Mouse (Mus musculus) intestine, embryonic 15.5 days (tissue): ENCODE results near the gene Tsr1. TPM values are rescaled to one million over a fixed set of nuclear protein-coding genes. Genes with fewer than 3 reads are reported as not detected.

Source experiments
- ATAC-seq: fragments of 200-750 bp; cut with Nextera tagmentation; 2 replicates; pipeline ENCODE4 v1.8.0; 2017; ENCODE audit warnings: moderate TSS enrichment, moderate library complexity
- H3K27ac ChIP-seq: fragments of 300-500 bp; sonication (generic); 2 replicates; pipeline ENCODE4 v1.5.1; 2015; ENCODE audit warnings: mild to moderate bottlenecking, inconsistent platforms
- H3K27me3 ChIP-seq: fragments of 300-500 bp; sonication (generic); replicated peaks from 2 replicates; pipeline ENCODE4 v1.6.1; 2015; ENCODE audit warnings: inconsistent platforms
- H3K36me3 ChIP-seq: fragments of 300-500 bp; sonication (generic); 2 replicates; pipeline ENCODE4 v1.6.1; 2015; ENCODE audit warnings: inconsistent platforms
- H3K4me1 ChIP-seq: fragments of 300-500 bp; sonication (generic); replicated peaks from 2 replicates; pipeline ENCODE4 v1.6.1; 2015; ENCODE audit warnings: inconsistent platforms
- H3K4me2 ChIP-seq: fragments of 300-500 bp; sonication (generic); replicated peaks from 2 replicates; pipeline ENCODE4 v1.6.1; 2015; ENCODE audit warnings: mild to moderate bottlenecking, inconsistent platforms
- H3K4me3 ChIP-seq: fragments of 300-500 bp; sonication (generic); replicated peaks from 2 replicates; pipeline ENCODE4 v1.5.1; 2015; ENCODE audit warnings: inconsistent platforms
- H3K9ac ChIP-seq: fragments of 300-500 bp; sonication (generic); 2 replicates; pipeline ENCODE4 v1.6.1; 2015; ENCODE audit warnings: inconsistent platforms
- H3K9me3 ChIP-seq: fragments of 300-500 bp; sonication (generic); 2 replicates; pipeline ENCODE4 v1.6.1; 2016; ENCODE audit warnings: inconsistent platforms
- WGBS: fragments of 180-500 bp; shearing (Covaris S2); methylation state at CpG from one replicate; pipeline ENCODE4 v1.1.7; 2015; 5-methylcytosine and 5-hydroxymethylcytosine counted together
- polyA plus RNA-seq: library from polyadenylated mRNA; unstranded; fragments of >200 nt; fragmentation: Nextera tagmentation; extraction: Ambion mirVana; gene quantifications from 2 replicates; pipeline ENCODE4 v1.2.1, GENCODE M21; 2015

Gene Tsr1
- polyA plus RNA-seq, 1 experiment from 2014 or later, result 53.5 TPM

DNA sequence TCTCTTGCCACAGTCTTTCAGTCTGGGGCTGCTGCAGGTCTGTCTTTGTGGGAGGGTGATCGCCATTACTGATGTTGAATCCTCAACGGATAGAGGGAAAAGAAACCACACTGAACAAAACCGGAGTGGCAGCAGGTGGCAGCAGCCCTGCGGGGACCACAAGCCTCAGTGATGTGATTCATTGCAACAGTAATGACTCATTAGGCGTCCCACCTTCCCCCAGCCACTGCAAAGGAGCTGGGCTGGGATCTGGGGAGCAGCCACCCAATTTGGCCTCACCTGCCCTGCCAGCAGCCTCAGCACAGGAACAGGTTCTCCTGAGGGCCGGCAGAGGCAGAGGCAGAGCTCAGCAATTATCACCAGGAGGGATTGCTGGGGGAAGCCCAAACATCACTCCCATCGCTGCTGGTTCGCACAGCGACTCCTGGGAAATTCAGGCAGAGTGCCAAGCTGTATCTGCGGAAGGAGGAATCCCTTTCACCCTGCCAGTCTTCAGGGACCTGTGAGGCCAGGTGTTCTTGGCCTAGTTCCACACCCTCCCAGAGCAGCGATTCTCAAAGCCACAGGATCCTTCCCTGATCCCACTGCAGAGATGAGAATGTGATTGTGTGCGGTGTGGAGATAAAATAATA is 26.8 kb upstream of the Tsr1 start:
- Histone ChIP-seq H3K9ac (no peak overlapping the region), H3K4me1 (peaks cover 5% of the 10 kb centered on the region; the same call in 1 of the 2 replicates), H3K27me3 (no peaks in the 10 kb centered on the region), H3K4me2 (no peak overlapping the region), H3K9me3 (no peaks in the 10 kb centered on the region), H3K36me3 (no peaks in the 10 kb centered on the region), H3K27ac (no peak overlapping the region), H3K4me3 (no peak overlapping the region)
- WGBS, result 49% methylated on average over 12 of the region's 12 CpGs
- no peak for ATAC-seq

DNA sequence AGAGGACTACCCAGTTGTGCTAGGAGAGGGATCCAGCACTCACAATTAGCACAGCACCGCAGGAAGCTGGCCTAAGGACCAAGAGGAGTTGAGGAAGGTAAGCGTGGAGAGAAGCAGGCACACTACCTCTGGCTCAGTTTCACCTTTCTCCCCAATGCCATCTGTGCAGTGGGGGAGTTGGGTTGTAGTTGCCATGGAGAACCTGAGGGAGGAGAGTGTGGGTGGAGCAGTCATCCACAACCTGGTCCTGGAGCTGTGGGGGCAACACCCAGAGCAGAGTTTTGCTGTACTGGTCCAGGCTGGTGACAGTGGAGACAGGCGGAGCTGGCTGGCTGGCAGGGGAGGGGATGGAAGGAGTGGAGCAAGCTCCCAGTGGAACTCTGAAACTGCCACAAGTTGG is 23.2 kb upstream of the Tsr1 start:
- H3K4me1 ChIP-seq, result peaks cover 14% of the 10 kb centered on the region; the same call in 1 of the 2 replicates
- no peaks in the 10 kb centered on the region for H3K36me3 ChIP-seq
- H3K9ac ChIP-seq, result no peak overlapping the region
- WGBS, result 57% methylated on average over 3 of the region's 3 CpGs
- H3K4me3 ChIP-seq, result no peak overlapping the region
- no peak overlapping the region for H3K4me2 ChIP-seq
- no peak for ATAC-seq
- H3K27me3 ChIP-seq, result no peaks in the 10 kb centered on the region
- H3K9me3 ChIP-seq, result no peaks in the 10 kb centered on the region
- no peak overlapping the region for H3K27ac ChIP-seq

DNA sequence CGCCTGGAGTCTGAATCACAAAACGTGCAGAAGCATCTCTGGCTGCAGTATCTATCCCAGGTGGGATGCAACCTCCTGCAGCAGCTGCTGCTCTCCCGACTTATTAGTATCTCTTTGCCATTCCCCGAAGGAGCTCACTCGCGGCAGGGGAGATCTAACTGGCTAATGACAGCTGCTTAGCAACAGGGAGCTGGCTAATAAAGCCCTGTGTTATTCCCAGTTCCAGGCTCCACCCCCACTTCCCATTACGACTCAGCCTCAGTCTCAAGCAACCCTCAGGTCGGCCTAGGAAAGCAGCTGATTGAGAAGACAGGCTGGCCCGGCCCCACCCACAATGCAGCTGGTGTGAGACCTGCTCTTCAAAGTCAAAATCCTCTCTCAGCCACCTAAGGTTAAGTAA is 21.1 kb upstream of the Tsr1 start:
- Histone ChIP-seq H3K36me3 (no peaks in the 10 kb centered on the region), H3K9me3 (no peaks in the 10 kb centered on the region), H3K4me2 (peak overlapping the region; percentile 30), H3K4me1 (0 out of 2 replicates have a peak, but pooled peaks cover 9% of the 10 kb centered on the region), H3K27me3 (no peaks in the 10 kb centered on the region), H3K9ac (no peak overlapping the region), H3K4me3 (no peak overlapping the region), H3K27ac (0 out of 2 replicates have a peak overlapping the region, but pooled peaks have one; percentile 4)
- ATAC-seq, result peak; percentile 92
- 3% methylated on average over 9 of the region's 9 CpGs for WGBS

DNA sequence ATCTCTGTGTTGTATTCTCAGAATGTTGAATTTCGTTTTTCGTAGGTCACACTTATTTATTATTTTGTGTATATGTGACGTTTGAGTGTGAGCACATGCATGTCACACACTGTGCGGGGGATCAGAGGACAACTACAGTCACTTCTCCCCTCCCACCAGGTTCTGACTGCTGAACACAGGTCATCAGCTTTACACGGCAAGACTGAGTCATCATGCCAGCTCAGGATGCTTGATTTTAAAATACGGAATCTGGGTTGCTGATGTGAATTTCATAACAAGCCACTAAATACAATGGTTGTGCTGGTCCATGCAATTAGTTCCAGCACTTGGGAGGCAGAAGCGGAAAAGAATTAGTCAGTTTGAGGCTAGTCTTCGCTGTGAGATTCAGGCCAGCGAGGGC is 16.9 kb upstream of the Tsr1 start:
- Histone ChIP-seq H3K4me2 (no peak overlapping the region), H3K27me3 (no peaks in the 10 kb centered on the region), H3K27ac (no peak overlapping the region), H3K9me3 (no peaks in the 10 kb centered on the region), H3K36me3 (no peaks in the 10 kb centered on the region), H3K4me3 (no peak overlapping the region), H3K4me1 (peaks cover 12% of the 10 kb centered on the region; the same call in 1 of the 2 replicates), H3K9ac (no peak overlapping the region)
- ATAC-seq, result no peak
- WGBS, result 86% methylated on average over 9 of the region's 9 CpGs

DNA sequence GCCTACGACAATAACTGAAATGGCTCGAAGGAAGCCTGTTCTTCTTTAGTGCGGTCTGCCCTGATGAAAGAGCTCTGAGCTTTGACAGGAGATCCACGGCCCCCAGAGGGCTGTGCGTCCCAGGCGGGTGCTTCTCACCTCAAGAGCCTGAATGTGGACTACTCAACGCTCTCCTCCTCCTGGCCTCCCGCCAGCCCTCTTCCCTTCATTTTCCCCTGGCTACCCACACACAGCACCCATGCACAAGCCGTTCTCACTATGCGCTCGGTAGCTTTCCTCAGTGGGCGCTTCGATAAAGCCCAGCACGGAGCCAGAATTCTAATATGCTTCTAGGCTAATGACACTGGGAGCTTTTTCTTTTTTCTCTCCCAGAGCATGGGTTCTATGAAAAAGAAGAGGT is 15.9 kb upstream of the Tsr1 start:
- peaks cover 4% of the 10 kb centered on the region; the same call in 1 of the 2 replicates for H3K4me1 ChIP-seq
- WGBS, result 64% methylated on average over 14 of the region's 14 CpGs
- no peak overlapping the region for H3K27ac ChIP-seq
- H3K36me3 ChIP-seq, result no peaks in the 10 kb centered on the region
- H3K4me2 ChIP-seq, result no peak overlapping the region
- H3K9me3 ChIP-seq, result no peaks in the 10 kb centered on the region
- no peak for ATAC-seq
- no peak overlapping the region for H3K9ac ChIP-seq
- no peak overlapping the region for H3K4me3 ChIP-seq
- no peaks in the 10 kb centered on the region for H3K27me3 ChIP-seq

DNA sequence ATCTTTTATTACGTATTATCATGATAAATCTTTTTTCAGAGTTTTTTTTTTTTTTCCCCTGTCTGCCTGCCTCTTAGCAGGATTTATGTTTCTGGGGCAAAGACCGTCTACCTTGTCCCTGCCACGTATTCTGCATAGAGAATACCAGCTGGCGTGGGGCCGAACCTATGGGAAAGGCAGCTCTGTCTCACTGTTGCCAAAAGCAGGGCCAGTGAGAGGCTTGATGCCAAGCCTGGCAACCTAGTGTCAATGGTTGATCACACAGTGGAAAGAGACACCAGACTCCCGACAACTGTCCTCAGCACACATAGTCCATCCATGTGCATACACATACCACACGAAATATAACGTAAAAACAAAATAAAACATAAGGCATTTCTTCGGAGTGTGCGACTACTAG is 14.8 kb upstream of the Tsr1 start:
- no peak overlapping the region for H3K4me3 ChIP-seq
- no peaks in the 10 kb centered on the region for H3K9me3 ChIP-seq
- H3K9ac ChIP-seq, result no peak overlapping the region
- 93% methylated on average over 10 of the region's 10 CpGs for whole genome bisulfite sequencing
- H3K4me2 ChIP-seq, result no peak overlapping the region
- no peak overlapping the region for H3K27ac ChIP-seq
- no peaks in the 10 kb centered on the region for H3K27me3 ChIP-seq
- H3K36me3 ChIP-seq, result no peaks in the 10 kb centered on the region
- ATAC-seq, result no peak
- peaks cover 3% of the 10 kb centered on the region; the same call in 1 of the 2 replicates for H3K4me1 ChIP-seq

DNA sequence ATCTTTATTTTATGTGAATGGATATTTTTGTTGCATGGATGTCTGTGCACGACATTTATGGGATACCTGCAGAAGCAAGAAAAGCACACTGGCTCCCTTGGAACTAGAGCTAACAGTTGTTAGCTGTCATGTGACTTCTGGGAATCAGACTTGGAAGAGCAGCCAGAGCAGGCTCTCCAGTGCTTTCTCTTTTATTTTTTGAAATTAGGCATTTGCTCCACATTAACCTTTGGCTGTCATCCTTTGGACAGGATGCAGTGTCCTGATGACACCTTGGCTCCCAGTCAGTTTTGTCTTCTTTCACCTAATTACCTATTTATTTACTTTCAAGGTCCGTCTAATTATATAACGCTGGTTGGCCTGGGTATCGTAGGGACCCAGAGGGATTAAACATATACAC is 3.3 kb upstream of the Tsr1 start:
- ATAC-seq, result no peak
- H3K9ac ChIP-seq, result no peak overlapping the region
- 73% methylated on average over 4 of the region's 4 CpGs for WGBS

DNA sequence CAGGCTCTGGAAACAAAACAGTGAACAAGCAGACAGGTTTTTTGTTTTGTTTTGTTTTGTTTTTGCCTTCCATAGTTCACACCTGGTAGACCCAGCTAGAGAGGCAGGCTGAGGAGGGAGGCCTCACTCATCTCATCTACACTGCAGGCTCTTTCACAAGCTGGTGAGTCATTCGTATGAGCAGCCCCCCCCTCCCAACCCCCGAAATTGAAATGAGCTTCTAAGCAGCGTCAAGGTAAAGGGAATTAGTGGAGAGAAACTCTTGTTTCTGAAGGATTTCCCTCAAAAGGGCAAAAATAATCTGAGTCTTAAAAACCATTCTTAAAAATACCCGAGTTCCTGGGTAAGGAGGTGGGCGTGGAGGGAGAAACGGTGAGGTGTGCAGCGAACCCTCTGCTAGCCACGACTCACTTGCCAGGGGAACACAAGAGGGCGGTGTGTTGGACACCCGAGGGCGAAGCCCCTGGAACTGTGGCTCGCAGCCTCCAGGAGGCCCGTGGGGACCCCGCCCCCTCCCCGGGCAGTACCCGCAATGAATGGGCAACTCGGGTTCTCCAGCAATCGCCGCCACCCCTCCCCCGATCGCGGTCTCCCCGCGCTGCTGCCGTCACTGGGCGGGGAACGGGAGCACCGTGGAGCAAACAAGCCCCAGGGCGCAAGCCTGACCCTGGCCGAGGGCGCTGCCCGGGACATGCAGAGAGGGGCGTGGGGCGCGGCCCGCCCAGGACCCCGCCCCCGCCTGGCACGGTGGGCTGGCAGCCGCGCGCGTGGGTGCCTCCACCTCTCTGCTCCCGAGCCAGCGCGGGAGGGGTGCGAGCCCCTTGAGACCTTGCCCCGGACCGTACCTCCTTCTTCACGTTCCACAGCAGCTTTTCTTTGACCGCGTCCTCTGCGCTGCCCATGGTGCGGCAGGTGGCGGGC is 1.6 kb upstream of the Tsr1 start:
- Histone ChIP-seq H3K9ac (peak overlapping the region; percentile 73), H3K9me3 (no peaks in the 10 kb centered on the region), H3K4me3 (peak overlapping the region; percentile 83), H3K36me3 (peaks cover 10% of the 10 kb centered on the region; the same call in 1 of the 2 replicates), H3K27ac (peak overlapping the region; percentile 87), H3K27me3 (no peaks in the 10 kb centered on the region), H3K4me2 (peak overlapping the region; percentile 97), H3K4me1 (peaks cover 12% of the 10 kb centered on the region; the same call in 1 of the 2 replicates)
- 1% methylated on average over 52 of the region's 55 CpGs for WGBS
- ATAC-seq, result peak; percentile 73

More for the DNA sequence above, 3.3 kb upstream of the Tsr1 start:
- H3K27ac ChIP-seq, result no peak overlapping the region
- no peak overlapping the region for H3K4me3 ChIP-seq
- no peaks in the 10 kb centered on the region for H3K9me3 ChIP-seq
- 0 out of 2 replicates have a peak, but pooled peaks cover 2% of the 10 kb centered on the region for H3K4me1 ChIP-seq
- H3K36me3 ChIP-seq, result no peaks in the 10 kb centered on the region
- no peak overlapping the region for H3K4me2 ChIP-seq
- H3K27me3 ChIP-seq, result no peaks in the 10 kb centered on the region

DNA sequence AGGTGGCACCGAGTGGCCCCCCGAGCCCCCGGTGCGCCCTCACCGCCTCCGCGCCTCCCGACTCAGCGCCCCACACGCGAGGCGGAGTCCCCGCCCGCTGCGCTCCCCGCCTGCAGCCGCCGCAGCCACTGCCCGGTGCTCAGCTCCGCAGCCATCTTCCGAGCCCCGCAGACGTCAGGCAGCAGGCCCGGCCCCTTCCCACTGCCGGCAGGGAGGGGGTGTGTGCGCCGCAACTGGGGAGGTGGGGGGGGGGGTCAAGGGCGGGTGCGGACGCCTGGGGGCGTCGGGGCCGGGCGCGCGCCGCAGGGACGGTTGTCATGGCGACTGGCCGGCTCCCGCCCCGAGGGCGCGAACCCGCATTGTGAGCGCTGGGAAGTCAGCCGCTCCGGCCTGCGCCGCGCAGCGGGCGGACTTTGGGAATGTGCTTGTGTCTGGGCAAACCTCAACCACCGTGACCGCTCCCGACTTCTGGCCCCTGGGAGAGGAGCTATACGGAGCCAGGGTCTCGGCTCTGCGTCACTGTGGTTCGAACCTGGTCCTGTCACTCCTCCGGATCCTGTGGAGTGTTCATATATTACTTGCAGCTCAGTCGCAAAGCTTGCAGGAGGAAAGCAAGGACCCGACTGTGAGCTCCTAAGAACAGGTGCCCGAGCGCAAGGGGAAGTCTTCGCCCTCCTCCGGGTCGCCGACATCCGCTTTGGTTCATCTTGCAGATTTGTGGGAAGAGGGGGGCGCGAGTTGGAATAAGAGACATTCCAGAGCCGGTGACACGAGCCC is 782 bp upstream of the Tsr1 start, which contains the start of gene Sgsm2:
Gene Sgsm2 (minus strand): TSS at position 160 of the 777 bp plus-strand sequence.
- peak within 1 kb of the TSS; percentile 73 for H3K9ac ChIP-seq
- no peaks in the 10 kb centered on the region for H3K9me3 ChIP-seq
- peak within 1 kb of the TSS; percentile 97 for H3K4me2 ChIP-seq
- H3K27ac ChIP-seq, result peak within 1 kb of the TSS; percentile 87
- no peaks in the 10 kb centered on the region for H3K27me3 ChIP-seq
- peak; percentile 76 for ATAC-seq
- H3K4me1 ChIP-seq, result peaks cover 14% of the 10 kb centered on the region
- peaks cover 15% of the 10 kb centered on the region; the same call in 1 of the 2 replicates for H3K36me3 ChIP-seq
- peak within 1 kb of the TSS; percentile 83 for H3K4me3 ChIP-seq
- under 1% methylated on average over 59 of the region's 74 CpGs for WGBS

DNA sequence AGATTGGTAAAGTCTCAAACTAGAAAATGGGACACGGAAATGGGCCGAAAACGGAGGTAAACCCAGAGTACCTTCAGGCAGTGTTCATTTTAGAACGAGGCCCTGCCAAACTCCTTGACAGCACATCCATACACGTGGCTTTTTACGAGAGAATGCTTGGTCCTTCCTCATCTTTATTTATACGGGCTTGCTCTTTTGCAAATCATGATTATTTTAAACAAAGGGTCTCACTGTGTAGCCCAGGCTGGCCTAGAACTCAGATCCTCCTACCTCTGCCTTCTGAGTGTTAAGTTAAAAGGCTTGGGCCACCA is 601 bp downstream of the Tsr1 start:
- Histone ChIP-seq H3K36me3 (peaks cover 20% of the 10 kb centered on the region), H3K4me3 (peak overlapping the region; percentile 83), H3K9ac (peak overlapping the region; percentile 73), H3K27ac (peak overlapping the region; percentile 87; the same call in 1 of the 2 replicates), H3K4me1 (peaks cover 17% of the 10 kb centered on the region), H3K27me3 (no peaks in the 10 kb centered on the region), H3K9me3 (no peaks in the 10 kb centered on the region), H3K4me2 (peak overlapping the region; percentile 97)
- ATAC-seq, result no peak
- WGBS, result 0% methylated on average over 7 of the region's 7 CpGs

DNA sequence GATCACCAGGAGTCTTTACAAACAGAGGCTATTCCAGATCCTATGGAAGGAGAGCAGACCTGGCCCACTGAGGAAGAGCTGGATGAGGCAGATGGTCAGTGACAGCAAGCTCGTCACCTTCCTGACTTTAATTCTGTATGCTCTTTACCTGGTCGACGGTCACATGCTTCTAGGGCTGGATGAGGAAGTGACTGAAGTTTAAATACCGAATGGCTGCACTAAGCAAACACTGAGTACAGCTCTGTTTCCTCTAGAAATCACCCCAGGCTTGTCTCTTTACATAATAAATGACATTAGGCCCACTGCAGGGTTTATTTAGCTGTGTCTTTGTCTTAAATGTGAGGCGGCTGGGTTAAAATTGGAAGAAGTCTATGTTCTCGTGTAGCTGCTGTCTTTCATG is 3.7 kb downstream of the Tsr1 start:
- Histone ChIP-seq H3K27ac (peak overlapping the region; percentile 24; the same call in 1 of the 2 replicates), H3K9me3 (no peaks in the 10 kb centered on the region), H3K4me2 (peak overlapping the region; percentile 97), H3K4me3 (no peak overlapping the region), H3K4me1 (peaks cover 17% of the 10 kb centered on the region), H3K36me3 (peaks cover 37% of the 10 kb centered on the region), H3K27me3 (no peaks in the 10 kb centered on the region), H3K9ac (no peak overlapping the region)
- peak; percentile 35; the same call in 1 of the 2 replicates for ATAC-seq
- WGBS, result 66% methylated on average over 6 of the region's 6 CpGs

DNA sequence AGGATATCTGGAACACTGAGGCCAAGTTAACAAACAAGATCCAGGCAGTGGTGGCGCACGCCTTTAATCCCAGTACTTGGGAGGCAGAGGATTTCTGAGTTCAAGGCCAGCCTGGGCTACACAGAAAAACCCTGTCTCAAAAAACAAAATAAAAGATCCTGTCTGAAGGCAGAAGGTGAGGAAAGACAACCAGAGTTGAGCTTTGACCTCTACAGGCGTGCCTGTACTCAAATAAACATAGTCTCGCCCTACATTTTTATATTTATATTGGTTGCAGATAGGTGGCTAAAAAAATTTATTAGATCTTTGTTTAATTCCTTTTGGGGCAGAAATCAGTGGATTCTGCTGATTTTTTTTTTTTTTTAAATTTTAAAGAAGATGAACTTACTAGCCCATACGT is 4.5 kb downstream of the Tsr1 start:
- no peak for ATAC-seq
- H3K9me3 ChIP-seq, result no peaks in the 10 kb centered on the region
- H3K4me1 ChIP-seq, result peaks cover 17% of the 10 kb centered on the region
- H3K4me3 ChIP-seq, result no peak overlapping the region
- H3K9ac ChIP-seq, result no peak overlapping the region
- peaks cover 45% of the 10 kb centered on the region for H3K36me3 ChIP-seq
- H3K4me2 ChIP-seq, result no peak overlapping the region
- no peaks in the 10 kb centered on the region for H3K27me3 ChIP-seq
- H3K27ac ChIP-seq, result no peak overlapping the region
- 77% methylated on average over 5 of the region's 5 CpGs for WGBS
